Mouse (Mus musculus): ENCODE data around the gene Gm10409. TPM values are rescaled to one million over a fixed set of nuclear protein-coding genes. Genes with fewer than 3 reads are reported as not detected.

Gm10409 gene
- total RNA-seq (2023): not detected in 2 replicates

DNA sequence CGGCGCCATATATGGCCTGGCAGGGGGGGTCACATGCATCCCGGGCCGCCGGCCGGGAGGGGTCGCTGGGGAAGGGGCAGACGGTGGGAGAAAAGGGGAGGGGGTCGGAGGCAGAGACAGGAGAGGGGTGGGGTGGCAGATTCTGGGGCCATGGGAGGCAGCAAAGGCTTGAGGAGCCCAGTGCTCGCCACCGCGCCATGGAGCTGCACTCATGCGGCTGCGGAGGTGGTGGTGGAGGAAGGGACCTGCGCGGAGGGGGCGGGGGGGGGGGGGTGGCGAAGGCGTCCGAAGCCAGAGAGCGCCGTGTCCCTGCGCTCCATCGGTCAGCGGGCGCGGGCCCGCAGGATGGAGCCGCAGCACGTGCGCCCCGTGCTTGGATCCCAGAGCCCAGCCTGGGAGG lies at the start of gene Gm10409:
Gene Gm10409 (plus strand): TSS at position 301 of the 400 bp plus-strand sequence.

DNA sequence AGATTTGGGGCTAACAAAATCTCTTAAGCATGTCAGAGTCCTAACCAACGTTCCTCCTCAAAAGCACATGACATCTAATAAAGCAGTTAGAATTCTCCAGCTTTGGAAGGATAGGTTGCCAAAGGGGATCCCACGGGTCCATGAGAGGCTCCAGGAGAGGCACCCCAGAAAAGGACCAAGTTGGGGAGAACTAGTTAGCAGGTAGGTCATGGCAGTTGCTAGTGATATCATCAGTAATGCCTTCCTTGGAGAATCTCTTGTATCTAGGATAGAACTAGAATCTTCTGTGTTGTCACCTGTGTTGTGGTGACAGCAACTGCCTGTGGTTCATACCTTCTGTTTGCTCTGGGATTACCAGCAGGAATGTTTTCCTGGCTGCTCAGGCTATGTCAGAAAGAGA lies 17.6 kb upstream of the Gm10409 start, which contains the start of gene Gm10413:
Gene Gm10413 (plus strand): TSS at position 301 of the 400 bp plus-strand sequence.

DNA sequence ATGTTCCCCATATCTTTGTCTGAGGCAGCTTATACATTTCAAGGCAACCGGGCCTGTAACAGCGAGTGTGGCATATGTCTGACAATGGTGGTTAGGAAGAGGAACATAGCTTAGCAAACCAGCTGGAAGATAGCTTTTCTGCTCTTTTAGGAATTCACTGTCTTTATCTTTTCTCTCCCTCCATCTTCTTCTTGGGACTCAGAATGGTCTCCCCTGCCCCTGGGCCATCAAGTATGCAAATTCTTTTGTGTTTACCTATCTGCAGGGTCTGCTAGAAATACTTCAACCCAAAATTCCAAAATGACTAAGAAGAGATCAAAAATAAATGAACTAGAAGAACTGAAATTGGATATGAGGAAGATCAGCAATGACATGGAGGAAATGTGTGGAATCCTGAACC lies 15.4 kb downstream of the Gm10409 start, which contains the start of gene Gm3005:
Gene Gm3005 (plus strand): TSS at position 301 of the 400 bp plus-strand sequence.

DNA sequence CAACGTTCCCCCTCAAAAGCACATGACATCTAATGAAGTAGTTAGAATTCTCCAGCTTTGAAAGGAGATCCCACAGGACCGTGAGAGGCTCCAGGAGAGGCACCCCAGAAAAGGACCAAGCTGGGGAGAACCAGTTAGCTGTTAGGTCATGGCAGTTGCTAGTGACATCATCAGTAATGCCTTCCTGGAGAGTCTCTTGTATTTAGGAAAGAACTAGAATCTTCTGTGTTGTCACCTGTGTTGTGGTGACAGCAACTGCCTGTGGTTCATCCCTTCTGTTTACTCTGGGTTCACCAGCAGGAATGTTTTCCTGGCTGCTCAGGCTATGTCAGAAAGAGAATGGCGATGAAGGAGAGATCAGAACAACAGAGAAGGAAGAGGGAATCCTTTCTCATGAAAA lies 36.7 kb downstream of the Gm10409 start, which contains the start of gene Gm10408:
Gene Gm10408 (plus strand): TSS at position 301 of the 400 bp plus-strand sequence.

Other genes with a start within 250 kb of the Gm10409 start
- gene Gm5795, start 224.4 kb upstream of the Gm10409 start, total RNA-seq (2023): not detected in 2 replicates
- not detected in 2 replicates for gene D830030K20Rik, start 204.1 kb upstream of the Gm10409 start, total RNA-seq (2023)
- gene Gm2956, start 80.0 kb upstream of the Gm10409 start, total RNA-seq (2023): not detected in 2 replicates
- not detected in 2 replicates for gene Gm10413, start 17.5 kb upstream of the Gm10409 start, total RNA-seq (2023)
- gene Gm3005, start 15.5 kb downstream of the Gm10409 start, total RNA-seq (2023): not detected in 2 replicates
- not detected in 2 replicates for gene Gm10408, start 36.8 kb downstream of the Gm10409 start, total RNA-seq (2023)
- gene Gm3012, start 221.9 kb downstream of the Gm10409 start, total RNA-seq (2023): not detected in 2 replicates
- not detected in 2 replicates for gene Gm3020, start 239.4 kb downstream of the Gm10409 start, total RNA-seq (2023)